Mouse (Mus musculus) ES-Bruce4 (cell line): ENCODE measurements around the gene St6galnac6. TPM values are rescaled to one million over a fixed set of nuclear protein-coding genes. Genes with fewer than 3 reads are reported as not detected.

Experiments used
- H3K27ac ChIP-seq: 2 replicates; pipeline ENCODE4 v1.5.1; 2012; ENCODE audit warnings: low read length, inconsistent platforms; ENCODE audit not compliant: insufficient read depth
- H3K27me3 ChIP-seq: 2 replicates; pipeline ENCODE4 v1.6.1; 2012; ENCODE audit warnings: mild to moderate bottlenecking, low read length, inconsistent platforms; ENCODE audit not compliant: control insufficient read depth, poor library complexity, insufficient read depth, severe bottlenecking
- H3K36me3 ChIP-seq: 2 replicates; pipeline ENCODE4 v1.6.1; 2012; ENCODE audit warnings: inconsistent platforms, mild to moderate bottlenecking, low read length, moderate library complexity; ENCODE audit not compliant: control insufficient read depth, poor library complexity, insufficient read depth, severe bottlenecking
- H3K4me1 ChIP-seq: one replicate; pipeline ENCODE4 v1.8.1; 2011; ENCODE audit warnings: low read length; ENCODE audit not compliant: control insufficient read depth, insufficient read depth
- H3K4me3 ChIP-seq: 2 replicates; pipeline ENCODE4 v1.5.1; 2011; ENCODE audit warnings: low read depth, mild to moderate bottlenecking, low read length
- H3K9ac ChIP-seq: 2 replicates; pipeline ENCODE4 v1.6.1; 2012; ENCODE audit warnings: low read depth, mild to moderate bottlenecking, inconsistent platforms; ENCODE audit not compliant: poor library complexity, severe bottlenecking
- H3K9me3 ChIP-seq: replicated peaks from 2 replicates; pipeline ENCODE4 v1.6.1; 2012; ENCODE audit warnings: mild to moderate bottlenecking, low read length, inconsistent platforms; ENCODE audit not compliant: control insufficient read depth, poor library complexity, insufficient read depth, severe bottlenecking
- CTCF ChIP-seq: IDR thresholded peaks from one replicate; pipeline ENCODE4 v1.8.1; 2011; ENCODE audit warnings: low read depth, low read length
- EP300 ChIP-seq: IDR thresholded peaks from 2 replicates; pipeline ENCODE4 v1.6.1; 2011; ENCODE audit warnings: low read depth, low read length; ENCODE audit not compliant: insufficient read depth
- POLR2A ChIP-seq: IDR thresholded peaks from one replicate; pipeline ENCODE4 v1.8.1; 2011; ENCODE audit warnings: low read length; ENCODE audit not compliant: insufficient read depth
- polyA plus RNA-seq: library from polyadenylated mRNA; stranded (reverse); fragments of >200 nt; gene quantifications from 2 replicates; pipeline ENCODE4 v1.2.4, GENCODE M21; 2011; ENCODE audit warnings: low read depth; ENCODE audit not compliant: missing spikeins, insufficient read depth, insufficient read length

St6galnac6 gene
- polyA plus RNA-seq, 1 experiment = 22.5 TPM

GRCm38 (mm10) chr2:32662291-32662690, 62.8 kb downstream of the St6galnac6 start:
- TF ChIP-seq POLR2A (no peak), EP300 (no peak), CTCF (no peak)
- no peaks in the 10 kb centered on the region for H3K27me3 ChIP-seq
- no peak overlapping the region for H3K4me3 ChIP-seq
- no peaks in the 10 kb centered on the region for H3K4me1 ChIP-seq
- H3K9me3 ChIP-seq = no peaks in the 10 kb centered on the region
- no peaks in the 10 kb centered on the region for H3K36me3 ChIP-seq
- H3K9ac ChIP-seq = no peak overlapping the region
- no peak overlapping the region for H3K27ac ChIP-seq

GRCm38 (mm10) chr2:32665345-32665744, 65.8 kb downstream of the St6galnac6 start:
- Histone ChIP-seq H3K4me1 (no peaks in the 10 kb centered on the region), H3K27ac (no peak overlapping the region), H3K36me3 (no peaks in the 10 kb centered on the region), H3K4me3 (no peak overlapping the region), H3K9me3 (no peaks in the 10 kb centered on the region), H3K9ac (no peak overlapping the region), H3K27me3 (no peaks in the 10 kb centered on the region)
- no peak for TF ChIP-seq EP300
- TF ChIP-seq POLR2A = no peak
- TF ChIP-seq CTCF = no peak

DNA sequence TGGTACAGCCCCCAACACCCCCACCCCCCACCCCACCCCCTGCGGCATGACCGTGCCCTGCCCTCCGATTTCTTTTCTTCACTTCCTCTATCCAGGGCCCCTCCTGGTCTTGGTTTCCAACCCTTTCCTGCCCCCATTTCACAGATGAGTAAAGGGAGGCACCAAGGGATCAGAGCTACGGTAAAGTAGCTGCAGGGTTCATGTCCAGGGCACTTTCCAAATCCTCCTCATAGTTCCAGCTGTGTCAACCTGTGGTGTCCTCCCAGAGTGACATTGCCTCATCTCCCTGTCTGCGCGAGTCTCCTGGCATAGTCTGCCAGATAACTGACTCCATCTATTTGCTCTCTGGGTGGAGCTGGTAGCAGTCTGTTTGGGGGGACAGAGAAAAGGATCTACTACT, 66.3 kb downstream of the St6galnac6 start:
- Histone ChIP-seq H3K9me3 (no peaks in the 10 kb centered on the region), H3K4me3 (no peak overlapping the region), H3K4me1 (no peaks in the 10 kb centered on the region), H3K9ac (no peak overlapping the region), H3K36me3 (no peaks in the 10 kb centered on the region), H3K27me3 (no peaks in the 10 kb centered on the region), H3K27ac (no peak overlapping the region)
- TF ChIP-seq CTCF = no peak
- TF ChIP-seq EP300 = no peak
- no peak for TF ChIP-seq POLR2A

- no peak overlapping the region for H3K27ac ChIP-seq
- no peak overlapping the region for H3K4me3 ChIP-seq
- H3K36me3 ChIP-seq = no peaks in the 10 kb centered on the region; the same call in 1 of the 2 replicates
- TF ChIP-seq POLR2A (no peak), CTCF (no peak), EP300 (no peak)
- no peaks in the 10 kb centered on the region for H3K4me1 ChIP-seq
- no peaks in the 10 kb centered on the region for H3K27me3 ChIP-seq
- H3K9me3 ChIP-seq = no peaks in the 10 kb centered on the region
- H3K9ac ChIP-seq = no peak overlapping the region
These were observed 68.3 kb downstream of the St6galnac6 start for GRCm38 (mm10) chr2:32667775-32668174.

- no peak overlapping the region for H3K4me3 ChIP-seq
These were observed 68.7 kb downstream of the St6galnac6 start for GRCm38 (mm10) chr2:32668176-32668575.

DNA sequence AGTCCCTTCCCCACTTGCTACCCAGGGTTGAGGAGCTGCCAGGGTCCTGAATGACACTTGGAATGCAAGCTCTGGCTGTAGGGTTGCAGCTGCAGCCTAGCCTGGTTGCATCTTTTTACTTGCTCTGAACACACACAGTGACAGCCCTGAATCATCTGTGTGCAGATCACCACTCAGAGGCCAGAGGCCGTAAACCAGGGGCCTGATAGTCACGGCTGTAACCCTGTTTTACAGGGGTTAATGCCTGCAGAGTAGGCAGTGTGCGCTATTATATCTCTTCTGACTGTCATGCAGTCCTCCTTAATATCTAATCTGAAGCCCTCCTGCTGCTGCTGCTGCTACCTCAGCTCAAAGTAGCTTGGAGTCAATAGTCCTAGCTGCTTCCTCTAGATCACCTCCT, 70.4 kb downstream of the St6galnac6 start:
- Histone ChIP-seq H3K9ac (no peak overlapping the region), H3K27me3 (no peaks in the 10 kb centered on the region), H3K27ac (no peak overlapping the region), H3K4me1 (no peaks in the 10 kb centered on the region), H3K36me3 (no peaks in the 10 kb centered on the region; the same call in 1 of the 2 replicates), H3K9me3 (no peaks in the 10 kb centered on the region), H3K4me3 (no peak overlapping the region)
- no peak for TF ChIP-seq POLR2A
- TF ChIP-seq CTCF = no peak
- no peak for TF ChIP-seq EP300

More at GRCm38 (mm10) chr2:32668176-32668575, 68.7 kb downstream of the St6galnac6 start:
- Histone ChIP-seq H3K9me3 (no peaks in the 10 kb centered on the region), H3K9ac (no peak overlapping the region), H3K36me3 (no peaks in the 10 kb centered on the region; the same call in 1 of the 2 replicates), H3K27ac (no peak overlapping the region), H3K4me1 (no peaks in the 10 kb centered on the region), H3K27me3 (no peaks in the 10 kb centered on the region)
- TF ChIP-seq EP300 (no peak), POLR2A (no peak), CTCF (no peak)

Other genes starting within 250 kb of the St6galnac6 start
- gene Ciz1, start 247.4 kb upstream of the St6galnac6 start, polyA plus RNA-seq = 34.3 and 38.7 TPM in 2 replicates
- 11.6 and 17.0 TPM in 2 replicates for gene Dnm1, start 246.4 kb upstream of the St6galnac6 start, polyA plus RNA-seq
- 25.7 and 30.5 TPM in 2 replicates for gene 1110008P14Rik, start 217.8 kb upstream of the St6galnac6 start, polyA plus RNA-seq
- gene Lcn2, start 211.5 kb upstream of the St6galnac6 start, polyA plus RNA-seq = not detected in 2 replicates
- gene Ptges2, start 203.8 kb upstream of the St6galnac6 start, polyA plus RNA-seq = 18.1 and 22.2 TPM in 2 replicates
- gene Naif1, start 149.3 kb upstream of the St6galnac6 start, polyA plus RNA-seq = 3.0 and 3.6 TPM in 2 replicates
- gene Slc25a25, start 148.3 kb upstream of the St6galnac6 start, polyA plus RNA-seq = 12.8 and 16.5 TPM in 2 replicates
- 12.2 and 16.5 TPM in 2 replicates for gene Fam102a, start 64.4 kb upstream of the St6galnac6 start, polyA plus RNA-seq
- gene Dpm2, start 28.9 kb upstream of the St6galnac6 start, polyA plus RNA-seq = 35.1 and 41.7 TPM in 2 replicates
- gene Pip5kl1, start 24.9 kb upstream of the St6galnac6 start, polyA plus RNA-seq = 1.8 and 4.1 TPM in 2 replicates
- gene 9430097D07Rik, start 24.0 kb upstream of the St6galnac6 start, polyA plus RNA-seq = 0.44 TPM in 1 of 2 replicates, not detected in the other
- 9.4 and 9.7 TPM in 2 replicates for gene St6galnac4, start 12.6 kb upstream of the St6galnac6 start, polyA plus RNA-seq
- gene Ak1, start 22.0 kb downstream of the St6galnac6 start, polyA plus RNA-seq = 71.8 and 74.7 TPM in 2 replicates
- gene Eng, start 46.9 kb downstream of the St6galnac6 start, polyA plus RNA-seq = 20.0 and 20.8 TPM in 2 replicates
- 45.7 and 52.7 TPM in 2 replicates for gene Fpgs, start 104.4 kb downstream of the St6galnac6 start, polyA plus RNA-seq
- 109 and 115 TPM in 2 replicates for gene Cdk9, start 113.4 kb downstream of the St6galnac6 start, polyA plus RNA-seq
- 9.0 and 11.4 TPM in 2 replicates for gene Sh2d3c, start 121.3 kb downstream of the St6galnac6 start, polyA plus RNA-seq
- gene 6330409D20Rik, start 141.3 kb downstream of the St6galnac6 start, polyA plus RNA-seq = not detected in 2 replicates
- gene Tor2a, start 157.5 kb downstream of the St6galnac6 start, polyA plus RNA-seq = 77.0 and 83.7 TPM in 2 replicates
- gene Ttc16, start 175.9 kb downstream of the St6galnac6 start, polyA plus RNA-seq = 2.2 TPM in 2 replicates
- 9.9 and 11.6 TPM in 2 replicates for gene Ptrh1, start 176.1 kb downstream of the St6galnac6 start, polyA plus RNA-seq
- not detected in 2 replicates for gene Cfap157, start 184.7 kb downstream of the St6galnac6 start, polyA plus RNA-seq
- 21.1 and 22.0 TPM in 2 replicates for gene Stxbp1, start 247.5 kb downstream of the St6galnac6 start, polyA plus RNA-seq